Mouse (Mus musculus) spleen, adult 2 months (tissue): Measurements from ENCODE around the gene Ptgfrn.

Experiments
- CTCF ChIP-seq: fragments of 200-500 bp; IDR thresholded peaks from 2 replicates; pipeline ENCODE4 v1.5.1; 2011; ENCODE audit warnings: mild to moderate bottlenecking, inconsistent platforms; ENCODE audit not compliant: insufficient read depth, insufficient read length, insufficient replicate concordance; ENCODE audit errors: extremely low read depth
- POLR2A ChIP-seq: fragments of 200-500 bp; IDR thresholded peaks from 2 replicates; pipeline ENCODE4 v1.6.1; 2011; ENCODE audit warnings: low read depth, low read length, inconsistent platforms

DNA sequence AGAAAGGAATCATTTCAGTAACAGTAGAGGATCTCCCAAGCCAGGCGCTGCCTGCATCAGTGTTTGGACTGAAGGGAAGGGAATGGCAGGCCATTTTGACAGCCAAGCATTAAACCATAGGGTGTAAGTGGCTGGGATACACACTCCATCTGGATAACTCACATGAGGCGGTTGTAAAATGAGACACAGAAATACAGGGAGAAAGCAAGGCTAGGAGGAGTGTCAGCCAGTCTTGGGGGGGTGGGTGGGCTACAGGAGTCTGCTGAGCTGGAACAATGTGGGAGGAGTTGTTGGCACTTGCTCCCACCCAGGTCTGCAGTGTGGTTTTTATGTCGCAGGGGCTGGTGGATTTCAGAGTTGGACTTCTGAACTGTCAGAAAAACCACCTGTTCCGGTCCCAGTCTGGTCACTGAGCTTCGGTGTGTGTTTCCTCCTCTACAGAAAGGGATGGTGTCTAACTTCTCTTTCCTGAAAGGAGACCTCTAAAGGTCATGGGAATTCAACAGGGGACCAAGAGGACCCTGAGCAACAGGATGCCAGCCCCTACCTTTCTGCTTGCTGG, 72.0 kb downstream of the Ptgfrn start:
- TF ChIP-seq POLR2A (no peak), CTCF (no peak)
